Mouse (Mus musculus) regulatory T cell (primary cell): ENCODE results near the gene 3110082I17Rik.

Experiments used
- in situ Hi-C: fragments of 300-600 bp; cut with MboI, MseI; formaldehyde crosslinking; loops from one replicate; pipeline ENCODE4 v1.15.1; 2025; ENCODE audit warnings: high pct_unique_total_duplicates

Gene 3110082I17Rik

GRCm38 (mm10) chr5:139380385-139381248, 79.7 kb downstream of the 3110082I17Rik start:
- in situ Hi-C loops = no loop called here

GRCm38 (mm10) chr5:139379771-139380384, 80.4 kb downstream of the 3110082I17Rik start:
- in situ Hi-C loops = no loop called here

- in situ Hi-C loops = no loop called here
Observed at GRCm38 (mm10) chr5:139378986-139379629, 81.2 kb downstream of the 3110082I17Rik start.

GRCm38 (mm10) chr5:139378271-139378556, 82.1 kb downstream of the 3110082I17Rik start:
- in situ Hi-C loops = no loop called here

GRCm38 (mm10) chr5:139377468-139378270, 82.7 kb downstream of the 3110082I17Rik start, which contains the start of gene Gpr146:
Gpr146 (plus strand) TSS chr5:139377697.
- in situ Hi-C loops = no loop called here

- in situ Hi-C loops = no loop called here
Observed at GRCm38 (mm10) chr5:139374841-139375240, 85.5 kb downstream of the 3110082I17Rik start.

GRCm38 (mm10) chr5:139373889-139374444, 86.4 kb downstream of the 3110082I17Rik start:
- in situ Hi-C loops = no loop called here

- in situ Hi-C loops = no loop called here
Observed at GRCm38 (mm10) chr5:139373126-139373525, 87.2 kb downstream of the 3110082I17Rik start.

- in situ Hi-C loops = no loop called here
Observed at GRCm38 (mm10) chr5:139371631-139372401, 88.5 kb downstream of the 3110082I17Rik start.

GRCm38 (mm10) chr5:139371118-139371517, 89.2 kb downstream of the 3110082I17Rik start:
- in situ Hi-C loops = no loop called here

GRCm38 (mm10) chr5:139370336-139370735, 90.0 kb downstream of the 3110082I17Rik start:
- in situ Hi-C loops = no loop called here

GRCm38 (mm10) chr5:139368638-139369320, 91.5 kb downstream of the 3110082I17Rik start:
- in situ Hi-C loops = no loop called here

GRCm38 (mm10) chr5:139367884-139368458, 92.4 kb downstream of the 3110082I17Rik start:
- in situ Hi-C loops = no loop called here

GRCm38 (mm10) chr5:139366484-139366883, 93.8 kb downstream of the 3110082I17Rik start:
- in situ Hi-C loops = no loop called here

- in situ Hi-C loops = no loop called here
Observed at GRCm38 (mm10) chr5:139365827-139366226, 94.5 kb downstream of the 3110082I17Rik start.

- in situ Hi-C loops = no loop called here
Observed at GRCm38 (mm10) chr5:139364911-139365571, 95.3 kb downstream of the 3110082I17Rik start.

GRCm38 (mm10) chr5:139364260-139364910, 95.9 kb downstream of the 3110082I17Rik start:
- in situ Hi-C loops = no loop called here

GRCm38 (mm10) chr5:139363858-139364257, 96.5 kb downstream of the 3110082I17Rik start:
- in situ Hi-C loops = no loop called here
